Mouse (Mus musculus) urinary bladder, postnatal 4 days (tissue): ENCODE results near the gene Aars2.

Experiments used
- DNase-seq, 2 experiments: peaks; one replicate each; pipeline ENCODE4 v3.0.0; 2021 to 2022; ENCODE audit warnings: low spot score in 2 of 2

The Aars2 gene

GRCm38 (mm10) chr17:45500981-45501380, 5.7 kb upstream of the Aars2 start:
- DNase-seq: no peak

- DNase-seq: no peak
Measured at GRCm38 (mm10) chr17:45502324-45502723, 4.3 kb upstream of the Aars2 start.

GRCm38 (mm10) chr17:45503301-45503973, 3.2 kb upstream of the Aars2 start:
- DNase-seq: no peak

DNA sequence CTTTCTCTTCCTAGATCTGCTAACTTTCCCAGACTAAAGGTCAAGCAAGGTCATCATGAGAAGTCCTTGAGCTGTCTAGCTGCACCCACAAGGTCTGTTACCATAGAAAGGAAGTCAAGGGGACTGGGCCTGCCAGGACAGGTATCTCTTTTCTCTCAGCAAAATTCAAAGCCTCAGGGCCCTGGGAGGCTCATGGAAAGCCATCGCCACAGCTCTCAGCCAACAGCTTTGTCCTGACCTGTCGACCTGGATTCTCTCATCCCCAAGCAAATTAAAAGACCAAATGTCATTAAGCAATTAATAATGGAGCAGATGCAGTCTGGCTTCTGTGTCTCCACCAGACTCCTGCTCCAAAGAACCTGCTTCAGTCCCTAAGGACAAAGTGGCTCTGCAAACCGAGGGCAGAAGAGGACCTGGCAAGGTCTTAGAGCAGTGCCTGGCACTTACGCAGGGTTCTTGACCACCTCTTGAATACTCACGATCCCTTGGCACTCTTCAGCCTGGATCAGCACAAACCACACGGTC, 638 bp upstream of the Aars2 start:
- DNase-seq: no peak

DNA sequence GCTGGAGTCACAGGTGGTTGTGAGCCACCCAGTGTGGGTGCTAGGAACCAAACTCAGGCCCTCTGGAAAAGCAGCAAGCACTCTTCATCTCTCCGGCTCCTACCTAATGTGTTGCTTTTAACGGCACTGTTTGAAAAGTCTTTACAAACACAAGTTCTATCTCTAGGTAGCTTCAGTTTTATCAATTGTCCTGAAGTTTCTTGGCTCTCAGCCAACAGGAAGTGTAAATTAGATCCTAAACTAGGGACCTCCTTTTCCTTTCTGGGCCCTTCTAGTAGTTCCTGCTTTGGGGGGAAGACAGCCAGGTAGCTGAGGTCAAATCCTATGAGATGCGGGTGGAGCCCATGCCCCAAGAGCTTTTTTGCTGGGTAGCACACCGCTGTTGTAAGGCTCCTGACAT, 4.2 kb downstream of the Aars2 start:
- DNase-seq: no peak

GRCm38 (mm10) chr17:45511757-45512156, 5.1 kb downstream of the Aars2 start:
- no peak for DNase-seq

DNA sequence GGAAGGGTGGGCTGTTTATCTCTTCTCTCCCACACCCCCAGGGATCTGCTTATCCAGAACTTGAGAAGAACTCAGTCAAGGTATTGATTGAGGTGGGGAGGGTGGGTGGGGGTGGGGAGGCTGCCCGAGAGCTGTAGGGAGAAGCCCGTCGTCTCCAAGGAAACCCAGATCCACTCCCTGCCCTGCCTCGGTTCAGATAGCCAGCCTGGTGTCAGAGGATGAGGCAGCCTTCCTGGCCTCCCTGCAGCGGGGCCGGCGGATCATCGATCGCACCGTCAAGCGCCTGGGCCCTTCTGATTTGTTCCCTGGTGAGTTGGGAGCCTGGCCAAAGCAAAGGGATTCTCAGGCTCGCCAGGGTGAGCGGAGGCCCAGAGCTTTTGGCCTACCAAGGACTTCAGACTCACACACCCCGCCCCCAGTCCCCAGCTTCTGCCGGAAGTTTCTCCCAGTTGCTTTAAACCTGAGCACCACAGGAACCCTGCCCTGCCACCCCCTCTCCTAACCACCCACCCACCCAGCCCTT, 8.6 kb downstream of the Aars2 start:
- no peak for DNase-seq

- no peak for DNase-seq
Measured at GRCm38 (mm10) chr17:45515806-45516205, 9.2 kb downstream of the Aars2 start.

DNA sequence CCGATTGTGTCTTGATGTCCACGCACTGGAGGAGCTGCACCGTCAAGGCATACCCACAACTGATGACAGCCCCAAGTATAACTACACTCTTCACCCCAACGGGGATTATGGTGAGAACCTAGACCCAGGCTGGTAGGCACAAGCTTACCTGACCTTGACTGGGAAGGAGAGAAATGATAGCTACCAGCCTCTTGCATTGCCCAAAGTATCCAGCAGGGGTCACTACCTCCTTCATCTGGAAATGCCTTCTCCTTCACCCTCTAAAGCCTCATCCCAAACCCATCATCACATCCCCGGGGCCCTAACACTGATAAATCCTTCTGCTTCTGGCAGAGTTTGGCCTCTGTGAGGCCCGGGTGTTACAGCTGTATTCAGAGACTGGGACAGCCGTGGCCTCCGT, 9.8 kb downstream of the Aars2 start:
- DNase-seq: peak; percentile 48 to 75

- DNase-seq: no peak
Measured at GRCm38 (mm10) chr17:45517135-45517534, 10.5 kb downstream of the Aars2 start.

DNA sequence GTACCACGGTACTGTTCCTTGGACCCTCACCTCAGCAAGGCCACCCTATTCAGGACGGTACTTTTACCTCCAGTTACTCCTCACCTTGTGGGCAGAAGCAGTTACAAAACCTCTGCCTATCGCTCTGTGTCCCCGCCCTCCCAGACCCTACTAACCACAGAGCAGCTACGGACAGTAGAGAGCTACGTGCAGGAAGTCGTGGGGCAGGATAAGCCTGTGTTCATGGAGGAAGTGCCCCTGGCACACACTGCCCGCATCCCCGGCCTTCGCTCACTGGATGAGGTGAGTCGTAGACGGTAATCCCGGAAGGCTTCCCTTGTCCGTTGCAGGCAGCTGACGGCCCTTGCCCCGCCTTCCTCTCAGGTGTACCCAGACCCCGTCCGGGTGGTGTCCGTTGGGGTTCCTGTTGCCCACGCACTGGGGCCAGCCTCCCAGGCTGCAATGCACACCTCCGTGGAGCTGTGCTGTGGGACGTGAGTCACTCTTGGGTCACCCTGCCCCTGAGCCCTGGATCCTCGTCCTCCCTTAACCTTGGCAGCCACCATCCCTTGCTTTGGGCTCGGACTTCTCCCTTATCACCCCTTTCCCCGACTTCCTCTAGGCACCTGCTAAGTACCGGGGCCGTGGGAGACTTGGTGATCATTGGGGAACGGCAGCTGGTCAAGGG, 11.0 kb downstream of the Aars2 start:
- no peak for DNase-seq

GRCm38 (mm10) chr17:45518766-45519475, 12.3 kb downstream of the Aars2 start:
- DNase-seq: no peak

- DNase-seq: no peak
Measured at GRCm38 (mm10) chr17:45520136-45520535, 13.5 kb downstream of the Aars2 start.

DNA sequence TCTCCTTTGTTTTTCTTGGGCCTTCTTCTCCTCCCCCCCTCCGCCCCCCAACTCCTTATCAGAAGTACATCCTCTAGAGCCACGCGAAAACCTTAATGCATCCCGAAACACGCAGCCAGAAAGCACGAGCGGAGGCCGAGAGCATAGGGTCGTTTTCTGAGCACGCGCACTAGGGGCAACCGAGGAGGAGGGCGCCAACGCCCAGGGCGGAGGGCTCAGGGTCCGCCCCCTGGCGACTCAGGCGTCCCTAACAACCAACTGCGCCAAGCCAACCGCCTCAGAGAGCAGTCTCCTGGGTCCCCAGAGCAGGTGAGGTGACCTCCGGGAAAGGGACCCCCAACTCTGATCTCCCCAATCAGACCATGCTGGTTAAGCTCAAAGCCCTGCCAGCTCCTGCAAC, 16.6 kb downstream of the Aars2 start, which contains the start of gene Tcte1:
Tcte1 (plus strand) TSS at position 172 of the 400 bp plus-strand sequence.
- no peak for DNase-seq

GRCm38 (mm10) chr17:45524961-45525360, 18.3 kb downstream of the Aars2 start:
- DNase-seq: no peak

DNA sequence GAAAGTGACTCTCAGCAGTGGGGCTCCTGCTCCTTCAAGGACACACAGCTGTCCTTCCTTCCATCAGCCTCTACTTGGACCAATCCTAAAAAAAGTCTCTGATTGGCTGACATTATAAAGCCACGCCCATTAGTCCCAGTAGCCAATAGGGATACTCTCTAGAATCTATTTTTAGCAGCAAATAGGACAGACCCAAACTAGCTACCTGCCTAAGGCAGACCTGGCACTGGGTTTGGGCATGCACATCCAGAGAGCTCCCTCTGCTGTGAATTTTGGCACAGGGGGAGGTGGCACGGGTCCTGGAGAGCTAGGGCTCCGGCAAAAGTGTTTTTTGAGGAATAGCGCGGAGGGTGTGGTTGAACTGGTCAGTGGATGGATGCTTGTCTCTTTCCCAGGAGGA, 19.9 kb downstream of the Aars2 start:
- DNase-seq: no peak

GRCm38 (mm10) chr17:45530346-45530782, 23.7 kb downstream of the Aars2 start:
- no peak for DNase-seq

- DNase-seq: no peak
Measured at GRCm38 (mm10) chr17:45532896-45533295, 26.3 kb downstream of the Aars2 start.

GRCm38 (mm10) chr17:45536264-45536663, 29.6 kb downstream of the Aars2 start:
- DNase-seq: no peak

- no peak for DNase-seq
Measured at GRCm38 (mm10) chr17:45538394-45538793, 31.8 kb downstream of the Aars2 start.

DNA sequence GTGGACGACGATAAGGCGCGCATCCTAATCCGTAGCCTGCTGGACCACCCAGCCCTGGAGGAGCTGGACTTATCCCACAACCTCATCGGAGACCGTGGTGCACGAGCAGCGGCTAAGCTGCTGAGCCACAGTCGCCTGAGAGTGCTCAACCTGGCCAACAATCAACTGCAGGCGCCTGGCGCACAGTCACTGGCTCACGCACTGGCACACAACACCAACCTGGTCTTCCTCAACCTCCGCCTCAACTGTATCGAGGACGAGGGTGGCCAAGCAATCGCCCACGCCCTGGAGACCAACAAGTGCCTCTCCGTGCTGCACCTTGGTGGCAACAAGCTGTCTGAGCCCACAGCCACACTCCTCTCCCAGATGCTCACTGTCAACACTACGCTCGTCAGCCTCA, 33.0 kb downstream of the Aars2 start:
- no peak for DNase-seq

DNA sequence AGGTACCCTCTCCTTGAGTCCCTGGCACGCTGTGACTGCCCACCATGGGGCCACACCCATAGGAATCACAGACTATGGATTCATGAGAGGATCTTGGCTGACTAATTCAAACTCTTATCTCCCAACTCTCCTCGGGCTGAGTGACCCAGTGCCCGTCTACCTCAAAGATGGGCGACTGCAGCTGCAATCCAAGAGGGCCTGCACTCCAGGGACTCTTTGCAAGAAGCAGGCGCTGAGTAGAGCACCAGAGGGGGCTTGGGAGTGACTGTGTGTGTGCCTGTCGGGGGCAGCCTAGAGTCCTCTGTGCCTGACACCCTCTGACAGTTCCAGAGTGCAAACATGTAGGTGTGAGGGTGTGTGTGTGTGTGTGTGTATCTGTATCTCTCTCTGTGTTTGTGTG, 35.5 kb downstream of the Aars2 start:
- no peak for DNase-seq
